Mouse (Mus musculus) heart, embryonic 10.5 days (tissue): ENCODE results near the gene Gm9611. TPM values are rescaled to one million over a fixed set of nuclear protein-coding genes. Genes with fewer than 3 reads are reported as not detected.
"Not testable (repeated sequence)": the region's sequence is repeated elsewhere in the genome, so short reads cannot be mapped to it uniquely, and the experiment has no call there.

ENCODE experiments used
- DNase-seq: peaks from one replicate; pipeline ENCODE4 v3.0.0-alpha.2; 2017; ENCODE audit warnings: low spot score
- H3K27ac ChIP-seq: fragments of 300-500 bp; sonication (generic); 2 replicates; pipeline ENCODE4 v1.5.1; 2016; ENCODE audit warnings: mild to moderate bottlenecking
- H3K27me3 ChIP-seq: fragments of 300-500 bp; sonication (generic); 2 replicates; pipeline ENCODE4 v1.6.1; 2016; ENCODE audit warnings: mild to moderate bottlenecking; ENCODE audit not compliant: poor library complexity, insufficient read depth, severe bottlenecking
- H3K36me3 ChIP-seq: fragments of 300-500 bp; sonication (generic); 2 replicates; pipeline ENCODE4 v1.6.1; 2016; ENCODE audit warnings: mild to moderate bottlenecking, moderate library complexity
- H3K4me1 ChIP-seq: fragments of 300-500 bp; sonication (generic); 2 replicates; pipeline ENCODE4 v1.6.1; 2016; ENCODE audit warnings: mild to moderate bottlenecking
- H3K4me3 ChIP-seq: fragments of 300-500 bp; sonication (generic); 2 replicates; pipeline ENCODE4 v1.5.1; 2016; ENCODE audit warnings: mild to moderate bottlenecking, moderate library complexity
- H3K9me3 ChIP-seq: fragments of 300-500 bp; sonication (generic); 2 replicates; pipeline ENCODE4 v1.6.1; 2016; ENCODE audit warnings: mild to moderate bottlenecking, moderate library complexity
- WGBS: fragments of 180-500 bp; shearing (Covaris S2); methylation state at CpG from one replicate; pipeline ENCODE4 v1.1.7; 2016; 5-methylcytosine and 5-hydroxymethylcytosine counted together
- microRNA-seq: library from miRNA; unstranded; fragments of <30 nt; microRNA quantifications from one replicate; pipeline ENCODE4, GENCODE M21; 2017
- polyA plus RNA-seq: library from polyadenylated mRNA; unstranded; fragments of >200 nt; fragmentation: Nextera tagmentation; extraction: Ambion mirVana; gene quantifications from 2 replicates; pipeline ENCODE4 v1.2.1, GENCODE M21; 2016

Gene Gm9611
- not detected in 2 replicates for polyA plus RNA-seq

DNA sequence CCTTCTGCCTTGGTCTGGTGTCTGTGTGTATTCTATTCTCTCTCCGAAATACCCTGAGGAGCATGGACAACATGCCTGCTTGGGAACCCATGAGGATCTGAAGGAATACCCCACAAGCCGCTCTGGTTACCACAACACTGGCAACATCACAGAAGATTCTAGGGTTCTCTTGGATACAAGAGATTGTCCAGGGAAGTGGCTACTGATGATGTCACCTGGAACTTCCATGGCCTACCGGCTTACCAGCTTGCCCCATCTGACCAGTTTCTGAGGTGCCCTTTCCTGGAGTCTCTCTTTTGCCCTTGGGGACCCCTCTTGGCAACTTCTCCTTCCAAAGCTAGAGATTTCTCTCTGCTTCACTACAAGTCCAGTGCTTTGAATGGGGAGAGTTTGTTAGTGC is at the start of gene Gm9611:
Gm9611 (minus strand) TSS at position 101 of the 400 bp plus-strand sequence.
- H3K4me1 ChIP-seq, H3K4me3 ChIP-seq, DNase-seq, H3K27ac ChIP-seq, H3K27me3 ChIP-seq, H3K36me3 ChIP-seq, H3K9me3 ChIP-seq: not testable (repeated sequence)
- WGBS: no CpG with 5 or more reads among the region's 3 CpGs

DNA sequence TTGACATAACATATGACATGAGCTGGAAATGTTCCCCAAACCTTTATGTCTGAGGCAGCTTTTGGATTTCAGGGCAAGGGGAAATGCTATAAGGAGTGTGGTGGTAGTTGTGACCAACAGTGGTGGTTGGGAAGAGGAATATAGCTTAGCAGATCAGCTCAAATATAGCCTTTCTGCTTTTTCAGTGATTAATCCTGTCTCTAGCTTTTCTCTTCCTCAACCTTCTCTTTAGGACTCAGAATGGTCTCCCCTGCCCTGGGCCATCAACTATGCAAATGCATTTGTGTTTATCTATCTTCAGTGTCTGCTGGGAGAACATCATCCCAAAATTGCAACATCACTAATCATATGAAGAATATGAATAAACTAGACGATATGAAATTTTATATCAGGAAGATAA is 12.8 kb upstream of the Gm9611 start, which contains the start of gene Gm7995:
Gm7995 (plus strand) TSS at position 301 of the 400 bp plus-strand sequence.
- not testable (repeated sequence) for H3K27ac ChIP-seq, H3K36me3 ChIP-seq, DNase-seq, H3K4me3 ChIP-seq, H3K27me3 ChIP-seq, H3K4me1 ChIP-seq, H3K9me3 ChIP-seq
- no CpG with 5 or more reads among the region's 1 CpGs for WGBS

GRCm38 (mm10) chr14:42259948-42260347 is 37.2 kb downstream of the Gm9611 start, which contains the start of gene Gm17026:
Gm17026 (minus strand) TSS chr14:42260048.
- not testable (repeated sequence) for DNase-seq, H3K4me1 ChIP-seq, H3K27me3 ChIP-seq, H3K27ac ChIP-seq, H3K36me3 ChIP-seq, H3K9me3 ChIP-seq, H3K4me3 ChIP-seq
- WGBS: 100% methylated on average over 1 of the region's 3 CpGs

Small RNA genes lying within 50 kb of the gene (microRNA-seq; reads per million reads assigned to microRNA genes)
- not detected for gene Gm25208
- gene Gm25892: not detected

Other genes with a start within 250 kb of the Gm9611 start
- not detected in 2 replicates for gene Gm7951, start 180.0 kb downstream of the Gm9611 start, polyA plus RNA-seq
- not detected in 2 replicates for gene Gm17027, start 134.7 kb downstream of the Gm9611 start, polyA plus RNA-seq
- not detected in 2 replicates for gene Gm3573, start 106.6 kb downstream of the Gm9611 start, polyA plus RNA-seq
- gene Gm17026, start 37.3 kb downstream of the Gm9611 start, polyA plus RNA-seq: not detected in 2 replicates
- gene Gm7995, start 12.9 kb upstream of the Gm9611 start, polyA plus RNA-seq: not detected in 2 replicates
- gene Gm8005, start 142.3 kb upstream of the Gm9611 start, polyA plus RNA-seq: not detected in 2 replicates
- gene Gm8011, start 166.5 kb upstream of the Gm9611 start, polyA plus RNA-seq: not detected in 2 replicates
- not detected in 2 replicates for gene Gm8020, start 205.0 kb upstream of the Gm9611 start, polyA plus RNA-seq
- gene Gm8024, start 226.9 kb upstream of the Gm9611 start, polyA plus RNA-seq: not detected in 2 replicates